Comparison of ENCODE assay signal across 28 mouse cellular contexts in genomic region chr11:107655538-107655937, GRCm38 (mm10).
"Had no signal": no experiment of that assay in that cellular context is flagged by ENCODE, and none has a peak within 500 bp of the region (broad histone marks: within the 10 kb centered on the region; RNA-seq: fewer than 3 reads in every experiment).

No protein-coding gene starts in this region.

- DNase-seq: cerebellum, adult 8-10 months; cerebellum, adult 9-10 months; cerebellum, adult 9-11 months; cerebellum, postnatal 10 days; cerebellum, postnatal 14 days; cerebellum, postnatal 25 days; cerebellum, postnatal 36 days; embryo, embryonic 11 days; forebrain, postnatal 0 days; gastrocnemius, adult 2 months; gastrocnemius, postnatal 10 days; gastrocnemius, postnatal 14 days; gastrocnemius, postnatal 25 days; gastrocnemius, postnatal 36 days; heart, adult 18-20 months; heart, adult 2 months had no signal

- ATAC-seq: forebrain, embryonic 13.5 days; forebrain, embryonic 14.5 days; forebrain, embryonic 15.5 days; forebrain, embryonic 16.5 days; forebrain, postnatal 0 days had no signal

- H3K9me3 ChIP-seq: embryonic facial prominence, embryonic 10.5 days; embryonic facial prominence, embryonic 12.5 days; embryonic facial prominence, embryonic 13.5 days; embryonic facial prominence, embryonic 15.5 days; forebrain, embryonic 10.5 days; forebrain, embryonic 12.5 days; forebrain, embryonic 13.5 days; forebrain, embryonic 15.5 days; heart, embryonic 10.5 days had no signal

- H3K4me3 ChIP-seq: embryonic facial prominence, embryonic 10.5 days; embryonic facial prominence, embryonic 12.5 days; embryonic facial prominence, embryonic 13.5 days; embryonic facial prominence, embryonic 15.5 days; erythroblast, embryonic 14.5 days; forebrain, embryonic 10.5 days; forebrain, embryonic 12.5 days; forebrain, embryonic 13.5 days; forebrain, embryonic 15.5 days; gastrocnemius, adult 2 months; heart, adult 2 months; heart, embryonic 10.5 days had no signal

- H3K27me3 ChIP-seq: embryonic facial prominence, embryonic 12.5 days; embryonic facial prominence, embryonic 13.5 days; embryonic facial prominence, embryonic 15.5 days; forebrain, embryonic 12.5 days; forebrain, embryonic 13.5 days; forebrain, embryonic 15.5 days had no signal

- H3K4me1 ChIP-seq: embryonic facial prominence, embryonic 10.5 days; embryonic facial prominence, embryonic 12.5 days; embryonic facial prominence, embryonic 13.5 days; forebrain, embryonic 10.5 days; forebrain, embryonic 12.5 days had no signal

- H3K4me2 ChIP-seq: embryonic facial prominence, embryonic 12.5 days; embryonic facial prominence, embryonic 13.5 days; embryonic facial prominence, embryonic 15.5 days; forebrain, embryonic 12.5 days; forebrain, embryonic 13.5 days; forebrain, embryonic 15.5 days had no signal

- H3K9ac ChIP-seq: embryonic facial prominence, embryonic 12.5 days; embryonic facial prominence, embryonic 13.5 days; embryonic facial prominence, embryonic 15.5 days; forebrain, embryonic 12.5 days; forebrain, embryonic 13.5 days; forebrain, embryonic 15.5 days; forebrain, postnatal 0 days had no signal

- H3K27ac ChIP-seq: embryonic facial prominence, embryonic 10.5 days; embryonic facial prominence, embryonic 12.5 days; embryonic facial prominence, embryonic 13.5 days; embryonic facial prominence, embryonic 15.5 days; forebrain, embryonic 10.5 days; forebrain, embryonic 12.5 days; forebrain, embryonic 13.5 days; forebrain, embryonic 15.5 days; gastrocnemius, adult 2 months; heart, adult 2 months; heart, embryonic 10.5 days had no signal
